Mouse (Mus musculus): ENCODE measurements around the gene Tnfrsf23. TPM values are rescaled to one million over a fixed set of nuclear protein-coding genes. Genes with fewer than 3 reads are reported as not detected.

The Tnfrsf23 gene
- total and polyA plus RNA-seq, 3 experiments = 0.08 to 0.71 TPM; not detected in 1

Other genes with a start within 250 kb of the Tnfrsf23 start
- gene Cdkn1c, start 224.8 kb downstream of the Tnfrsf23 start, total RNA-seq (2012; rRNA removed) = not detected in 2 replicates
- gene Cdkn1c, start 224.8 kb downstream of the Tnfrsf23 start, total RNA-seq (2014; rRNA removed) = not detected in 2 replicates
- gene Cdkn1c, start 224.8 kb downstream of the Tnfrsf23 start, polyA plus RNA-seq (2012; ENCODE audit: insufficient read length, low read depth) = not detected in 2 replicates
- 0.21 and 0.76 TPM in 2 replicates for gene Slc22a18, start 212.1 kb downstream of the Tnfrsf23 start, total RNA-seq (2012; rRNA removed)
- 0.48 and 0.72 TPM in 2 replicates for gene Slc22a18, start 212.1 kb downstream of the Tnfrsf23 start, total RNA-seq (2014; rRNA removed)
- 1.7 and 2.0 TPM in 2 replicates for gene Slc22a18, start 212.1 kb downstream of the Tnfrsf23 start, polyA plus RNA-seq (2012; ENCODE audit: insufficient read length, low read depth)
- not detected in 2 replicates for gene Phlda2, start 182.7 kb downstream of the Tnfrsf23 start, total RNA-seq (2012; rRNA removed)
- gene Phlda2, start 182.7 kb downstream of the Tnfrsf23 start, total RNA-seq (2014; rRNA removed) = not detected in 2 replicates
- gene Phlda2, start 182.7 kb downstream of the Tnfrsf23 start, polyA plus RNA-seq (2012; ENCODE audit: insufficient read length, low read depth) = not detected in 2 replicates
- gene Nap1l4, start 136.8 kb downstream of the Tnfrsf23 start, total RNA-seq (2012; rRNA removed) = 121 and 139 TPM in 2 replicates
- gene Nap1l4, start 136.8 kb downstream of the Tnfrsf23 start, total RNA-seq (2014; rRNA removed) = 168 and 175 TPM in 2 replicates
- 154 and 209 TPM in 2 replicates for gene Nap1l4, start 136.8 kb downstream of the Tnfrsf23 start, polyA plus RNA-seq (2012; ENCODE audit: insufficient read length, low read depth)
- 162 and 222 TPM in 2 replicates for gene Cars, start 85.8 kb downstream of the Tnfrsf23 start, total RNA-seq (2012; rRNA removed)
- 99.0 and 118 TPM in 2 replicates for gene Cars, start 85.8 kb downstream of the Tnfrsf23 start, total RNA-seq (2014; rRNA removed)
- gene Cars, start 85.8 kb downstream of the Tnfrsf23 start, polyA plus RNA-seq (2012; ENCODE audit: insufficient read length, low read depth) = 170 and 184 TPM in 2 replicates
- gene Tnfrsf26, start 57.1 kb downstream of the Tnfrsf23 start, total RNA-seq (2012; rRNA removed) = 7.5 and 8.3 TPM in 2 replicates
- gene Tnfrsf26, start 57.1 kb downstream of the Tnfrsf23 start, total RNA-seq (2014; rRNA removed) = 8.3 and 10.6 TPM in 2 replicates
- 5.4 and 5.7 TPM in 2 replicates for gene Tnfrsf26, start 57.1 kb downstream of the Tnfrsf23 start, polyA plus RNA-seq (2012; ENCODE audit: insufficient read length, low read depth)
- gene Tnfrsf22, start 36.2 kb downstream of the Tnfrsf23 start, total RNA-seq (2012; rRNA removed) = 3.8 and 3.9 TPM in 2 replicates
- gene Tnfrsf22, start 36.2 kb downstream of the Tnfrsf23 start, total RNA-seq (2014; rRNA removed) = 1.7 and 5.2 TPM in 2 replicates
- gene Tnfrsf22, start 36.2 kb downstream of the Tnfrsf23 start, polyA plus RNA-seq (2012; ENCODE audit: insufficient read length, low read depth) = 7.6 and 8.7 TPM in 2 replicates
- gene Osbpl5, start 71.1 kb upstream of the Tnfrsf23 start, total RNA-seq (2012; rRNA removed) = 1.7 and 2.0 TPM in 2 replicates
- 0.66 and 1.1 TPM in 2 replicates for gene Osbpl5, start 71.1 kb upstream of the Tnfrsf23 start, total RNA-seq (2014; rRNA removed)
- gene Osbpl5, start 71.1 kb upstream of the Tnfrsf23 start, polyA plus RNA-seq (2012; ENCODE audit: insufficient read length, low read depth) = 1.6 and 2.2 TPM in 2 replicates
- not detected in 2 replicates for gene Mrgprg, start 81.1 kb upstream of the Tnfrsf23 start, total RNA-seq (2012; rRNA removed)
- not detected in 2 replicates for gene Mrgprg, start 81.1 kb upstream of the Tnfrsf23 start, total RNA-seq (2014; rRNA removed)
- not detected in 2 replicates for gene Mrgprg, start 81.1 kb upstream of the Tnfrsf23 start, polyA plus RNA-seq (2012; ENCODE audit: insufficient read length, low read depth)
- gene Mrgpre, start 98.6 kb upstream of the Tnfrsf23 start, total RNA-seq (2012; rRNA removed) = 1.3 and 1.5 TPM in 2 replicates
- gene Mrgpre, start 98.6 kb upstream of the Tnfrsf23 start, total RNA-seq (2014; rRNA removed) = 0.26 and 0.68 TPM in 2 replicates
- gene Mrgpre, start 98.6 kb upstream of the Tnfrsf23 start, polyA plus RNA-seq (2012; ENCODE audit: insufficient read length, low read depth) = 3.0 and 3.5 TPM in 2 replicates
- 8.0 and 11.7 TPM in 2 replicates for gene Nadsyn1, start 137.0 kb upstream of the Tnfrsf23 start, total RNA-seq (2012; rRNA removed)
- 7.9 and 8.6 TPM in 2 replicates for gene Nadsyn1, start 137.0 kb upstream of the Tnfrsf23 start, total RNA-seq (2014; rRNA removed)
- gene Nadsyn1, start 137.0 kb upstream of the Tnfrsf23 start, polyA plus RNA-seq (2012; ENCODE audit: insufficient read length, low read depth) = 5.1 and 5.4 TPM in 2 replicates
- 17.3 and 18.1 TPM in 2 replicates for gene Dhcr7, start 137.3 kb upstream of the Tnfrsf23 start, total RNA-seq (2012; rRNA removed)
- 17.7 and 22.1 TPM in 2 replicates for gene Dhcr7, start 137.3 kb upstream of the Tnfrsf23 start, total RNA-seq (2014; rRNA removed)
- 46.9 and 60.3 TPM in 2 replicates for gene Dhcr7, start 137.3 kb upstream of the Tnfrsf23 start, polyA plus RNA-seq (2012; ENCODE audit: insufficient read length, low read depth)
- gene Gm498, start 181.0 kb upstream of the Tnfrsf23 start, total RNA-seq (2012; rRNA removed) = not detected in 2 replicates
- gene Gm498, start 181.0 kb upstream of the Tnfrsf23 start, total RNA-seq (2014; rRNA removed) = not detected in 2 replicates
- not detected in 2 replicates for gene Gm498, start 181.0 kb upstream of the Tnfrsf23 start, polyA plus RNA-seq (2012; ENCODE audit: insufficient read length, low read depth)

Measured in CH12.LX (cell line).